Mouse (Mus musculus) heart, adult 9 months (tissue): ENCODE results near the gene Rpgrip1l.

Source experiments
- DNase-seq, 2 experiments: peaks; one replicate each; pipeline ENCODE4 v3.0.0; 2022; ENCODE audit warnings: low spot score in 2 of 2

Gene Rpgrip1l

GRCm38 (mm10) chr8:91329056-91329455 lies 16.0 kb upstream of the Rpgrip1l start:
- DNase-seq, result no peak

DNA sequence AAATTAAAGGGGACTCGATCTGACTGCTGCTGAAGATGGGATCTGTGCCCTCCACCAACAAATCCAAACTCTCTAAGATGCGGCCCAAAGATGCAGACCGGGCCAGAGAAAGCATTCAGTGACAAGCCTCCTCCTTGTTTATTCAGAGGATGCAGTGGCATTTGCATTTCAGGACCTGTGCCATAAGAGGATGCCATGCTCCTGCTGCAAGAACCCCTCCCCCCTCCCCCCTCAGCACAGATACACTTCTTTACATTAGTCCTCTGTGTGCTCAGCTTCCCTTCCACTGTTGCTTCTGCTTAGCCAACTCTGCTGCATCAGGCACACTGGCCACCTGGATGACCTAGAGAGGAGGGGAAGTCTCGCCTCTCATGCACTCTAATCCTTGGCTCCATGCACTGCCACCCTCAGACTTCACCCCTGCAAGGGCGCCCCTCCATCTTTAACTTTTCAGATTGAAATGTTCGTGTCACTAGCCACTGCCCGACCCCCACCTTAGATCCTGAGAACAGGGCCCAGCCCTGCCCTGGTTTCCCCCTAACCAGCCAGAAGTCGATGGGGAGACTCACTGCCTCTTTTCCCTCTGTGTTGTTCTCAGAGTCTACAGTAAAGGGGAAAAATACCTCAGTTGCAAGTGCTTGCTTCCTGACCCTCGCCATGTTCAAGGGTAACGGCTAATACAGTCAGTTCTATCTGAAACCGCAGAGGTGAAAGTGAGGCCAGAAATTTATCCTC lies 14.6 kb upstream of the Rpgrip1l start:
- DNase-seq, result no peak

GRCm38 (mm10) chr8:91326946-91327345 lies 13.9 kb upstream of the Rpgrip1l start:
- no peak for DNase-seq

DNA sequence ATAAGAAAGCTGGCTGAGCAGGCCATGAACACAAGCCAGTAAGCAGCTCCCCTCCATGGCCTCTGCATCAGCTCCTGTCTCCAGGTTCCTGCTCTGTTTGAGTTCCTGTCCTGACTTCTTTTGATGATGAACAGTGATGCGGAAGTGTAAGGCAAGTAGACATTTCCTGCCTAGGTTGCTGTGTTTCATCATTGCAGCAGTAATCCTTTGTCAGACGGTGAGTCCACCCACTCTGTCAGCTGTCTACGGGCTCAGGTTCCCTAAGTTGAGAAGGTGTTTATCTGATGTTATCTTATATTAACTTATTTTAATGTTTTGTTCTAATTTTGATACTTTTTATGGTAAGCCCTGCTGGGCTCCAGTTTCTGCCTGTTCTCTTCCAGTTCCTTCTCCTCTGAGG lies 13.0 kb upstream of the Rpgrip1l start:
- no peak for DNase-seq

- DNase-seq, result no peak
Observed at GRCm38 (mm10) chr8:91324916-91325315, 11.9 kb upstream of the Rpgrip1l start.

DNA sequence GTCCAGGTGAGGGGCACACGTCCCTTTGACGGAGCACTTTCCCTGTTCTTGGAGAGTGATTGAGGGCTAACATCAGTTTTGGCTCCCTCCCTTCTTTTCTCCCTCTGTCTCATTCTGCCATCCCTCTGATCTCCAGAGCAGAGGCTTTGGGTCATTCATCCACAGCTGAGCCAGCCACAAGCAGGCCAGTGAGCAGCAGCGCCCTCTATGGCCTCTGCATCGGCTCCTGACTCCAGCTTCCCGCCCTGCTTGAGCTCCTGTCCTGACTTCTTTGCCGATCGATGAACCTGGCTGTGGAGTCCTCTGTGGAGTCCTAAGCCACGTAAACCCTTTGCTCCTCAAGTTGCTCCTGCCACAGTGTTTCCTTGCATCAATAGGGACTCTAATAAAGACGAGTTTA lies 11.2 kb upstream of the Rpgrip1l start:
- DNase-seq, result no peak

GRCm38 (mm10) chr8:91323511-91323910 lies 10.4 kb upstream of the Rpgrip1l start:
- DNase-seq, result peak; percentile 21 to 35

GRCm38 (mm10) chr8:91318938-91319729 lies 6.1 kb upstream of the Rpgrip1l start:
- DNase-seq, result no peak

- no peak for DNase-seq
Observed at GRCm38 (mm10) chr8:91317567-91318227, 4.6 kb upstream of the Rpgrip1l start.

DNA sequence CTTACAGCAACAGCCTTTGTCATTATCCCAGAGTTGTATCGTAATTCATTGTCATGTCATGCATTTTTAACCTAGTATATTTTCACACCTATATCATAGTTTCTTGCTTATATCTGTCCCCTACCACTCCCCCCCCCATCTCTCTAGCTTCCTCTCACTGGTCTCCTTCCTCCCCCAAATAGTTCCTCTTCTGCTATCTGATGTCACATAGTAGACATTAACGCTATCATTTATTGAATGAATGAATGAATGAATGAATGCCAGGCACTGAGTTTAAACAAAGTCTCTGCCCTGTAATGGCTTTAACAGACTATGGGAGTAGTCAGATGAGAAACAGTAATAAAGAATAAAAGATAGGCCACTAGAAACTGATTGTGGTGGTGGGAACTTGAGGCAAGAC lies 720 bp downstream of the Rpgrip1l start:
- DNase-seq, result no peak

DNA sequence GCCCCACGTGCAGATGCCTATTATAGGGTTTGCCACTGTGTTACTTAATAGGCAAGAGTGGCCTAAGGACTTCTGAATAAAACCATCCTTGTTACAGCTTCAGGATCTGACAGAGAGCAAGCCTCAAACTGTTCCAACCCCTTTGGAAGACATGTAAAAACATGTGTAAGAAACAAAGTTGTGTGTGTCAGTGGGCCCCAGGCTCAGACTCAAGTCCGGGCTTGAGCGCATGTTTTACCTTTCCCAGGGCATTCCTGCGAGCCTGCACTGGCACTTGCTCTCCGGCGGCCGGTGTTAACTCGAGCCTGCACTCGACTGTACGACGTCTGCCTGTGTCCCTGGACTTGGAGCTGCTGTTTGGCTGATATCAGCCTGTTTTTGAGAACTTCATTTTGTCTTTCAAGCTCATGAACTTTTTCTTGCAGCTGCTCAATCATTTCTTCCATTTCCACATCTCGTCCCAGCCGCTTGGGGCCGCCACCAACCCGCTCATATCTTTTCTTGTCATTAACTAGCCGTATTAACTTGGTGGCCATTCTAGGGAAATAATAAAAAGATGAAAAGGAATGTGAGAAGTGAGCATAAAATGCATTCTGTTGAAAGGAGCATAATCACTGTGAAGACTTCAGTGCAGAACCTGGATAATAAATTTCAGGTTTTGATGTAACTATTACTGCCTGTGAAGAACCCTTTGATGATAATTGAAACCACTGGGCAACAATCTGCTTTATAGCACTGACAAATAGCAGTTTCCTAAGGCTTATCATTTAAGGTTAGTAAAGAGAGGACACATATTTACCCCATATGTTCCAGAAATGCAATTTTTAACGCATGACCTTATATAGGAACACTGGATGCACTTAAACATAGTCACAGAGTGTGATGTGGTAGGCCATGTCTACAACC lies 8.3 kb downstream of the Rpgrip1l start:
- DNase-seq, result no peak

- no peak for DNase-seq
Observed at GRCm38 (mm10) chr8:91298672-91299071, 14.4 kb downstream of the Rpgrip1l start.

DNA sequence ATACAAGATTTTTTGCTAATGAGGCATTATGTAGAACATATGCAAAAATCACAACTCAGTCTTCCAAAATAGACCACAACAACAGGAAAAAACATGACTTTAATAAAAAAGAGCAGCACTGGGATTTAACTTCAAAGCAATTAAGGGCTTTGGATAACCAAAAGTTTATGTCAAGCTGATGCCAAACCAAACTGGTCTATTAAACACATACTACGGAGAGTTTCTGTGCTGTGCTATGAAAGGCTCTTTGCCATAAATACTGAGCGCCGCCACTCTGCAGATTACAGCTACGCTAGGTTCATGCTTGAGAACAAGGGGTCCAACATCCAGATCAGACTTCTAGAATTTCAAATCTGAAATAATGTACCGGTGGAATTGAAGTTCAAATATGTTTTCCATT lies 17.3 kb downstream of the Rpgrip1l start:
- DNase-seq, result no peak

- DNase-seq, result peak; percentile 17 to 30
Observed at GRCm38 (mm10) chr8:91290576-91290975, 22.5 kb downstream of the Rpgrip1l start.

- no peak for DNase-seq
Observed at GRCm38 (mm10) chr8:91286237-91286636, 26.8 kb downstream of the Rpgrip1l start.

DNA sequence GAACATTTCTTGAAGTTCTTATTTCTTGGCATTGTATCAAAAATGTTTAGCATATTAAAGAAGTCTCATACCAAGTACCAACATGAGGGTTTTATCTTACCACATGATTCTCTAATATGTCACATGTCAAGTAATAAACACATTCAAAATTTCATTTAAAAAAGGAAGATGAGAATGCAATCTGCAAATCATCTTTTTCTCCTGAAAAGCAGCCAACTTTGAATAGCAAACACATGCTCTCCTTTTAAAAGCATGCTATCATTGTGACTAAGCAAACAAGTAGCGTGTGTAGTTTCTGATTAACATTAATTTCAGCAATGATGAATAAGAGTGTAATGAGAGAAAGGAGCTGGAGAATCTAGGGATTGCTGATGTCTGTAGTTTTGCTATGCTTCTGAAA lies 29.2 kb downstream of the Rpgrip1l start:
- no peak for DNase-seq

DNA sequence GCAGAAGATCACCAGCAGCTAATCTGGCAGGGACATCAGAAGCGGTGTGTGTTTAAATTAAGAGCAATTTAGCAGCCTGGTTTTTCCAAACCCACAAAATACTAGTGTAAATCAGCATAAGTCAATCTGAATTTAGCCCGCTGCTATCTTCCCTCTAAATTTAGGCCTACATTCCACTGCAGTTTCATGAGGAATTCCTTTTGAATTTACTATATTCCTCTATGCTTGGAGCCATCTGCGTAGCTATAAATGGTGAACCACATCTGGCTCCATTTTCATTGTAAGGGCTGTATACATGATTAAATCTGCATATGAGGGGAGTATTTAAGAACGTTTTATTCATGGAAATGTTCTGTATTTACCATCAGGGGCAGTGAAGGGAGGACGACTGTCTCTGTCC lies 30.4 kb downstream of the Rpgrip1l start:
- DNase-seq, result no peak

DNA sequence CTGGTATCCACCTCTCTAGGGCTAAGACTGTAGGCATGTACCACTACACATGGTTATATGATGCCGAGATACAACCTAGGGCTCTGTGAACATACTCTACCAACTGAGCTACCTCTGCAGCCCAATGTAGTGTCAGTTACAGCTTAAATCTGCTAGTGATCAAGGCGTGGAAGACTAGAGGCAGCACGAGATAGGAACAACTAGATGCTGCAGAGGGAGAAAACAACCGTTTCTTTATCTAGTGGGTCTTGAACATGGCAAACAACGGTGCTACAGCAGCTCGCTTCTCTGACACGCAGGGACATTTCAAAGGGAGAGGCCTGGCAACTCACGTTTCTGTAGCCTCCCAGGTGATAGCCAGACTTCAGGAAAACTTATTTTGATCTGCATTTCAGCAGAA lies 31.5 kb downstream of the Rpgrip1l start:
- no peak for DNase-seq

DNA sequence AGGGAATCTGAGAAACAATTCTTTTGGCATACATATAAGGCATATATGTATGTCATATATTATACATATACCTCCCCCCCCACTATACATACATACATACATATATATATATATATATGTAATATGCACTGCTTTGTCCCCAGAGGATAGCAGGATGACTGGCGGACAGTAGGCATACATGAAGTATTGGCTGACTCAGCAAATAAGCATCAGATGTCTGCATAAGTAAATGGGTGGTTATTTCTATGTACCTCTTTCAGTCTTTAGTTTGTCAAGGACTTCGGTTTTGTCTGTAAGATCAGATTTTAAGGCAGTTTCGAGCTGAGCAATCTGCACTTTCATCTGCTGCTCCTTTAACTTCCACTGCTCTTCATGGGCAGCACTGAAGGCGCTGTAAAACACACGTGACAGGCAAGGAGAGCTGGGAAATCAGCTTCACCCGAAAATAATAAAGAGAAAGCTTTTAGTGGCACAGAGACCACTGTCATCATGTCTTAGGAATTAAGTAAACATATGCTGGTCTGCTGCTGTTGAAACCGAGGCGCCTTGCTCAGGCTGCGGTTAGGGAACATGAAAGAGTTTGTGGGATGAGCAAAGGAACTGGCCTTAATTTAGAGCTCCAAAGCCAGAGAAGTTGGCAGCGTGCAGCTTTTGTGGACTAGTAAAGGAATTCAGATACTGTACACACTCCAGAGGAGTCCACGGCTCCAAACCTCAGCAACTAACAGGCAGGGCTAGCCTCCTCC lies 32.4 kb downstream of the Rpgrip1l start:
- peak; percentile 26 to 50 for DNase-seq

- no peak for DNase-seq
Observed at GRCm38 (mm10) chr8:91278060-91278459, 35.0 kb downstream of the Rpgrip1l start.

DNA sequence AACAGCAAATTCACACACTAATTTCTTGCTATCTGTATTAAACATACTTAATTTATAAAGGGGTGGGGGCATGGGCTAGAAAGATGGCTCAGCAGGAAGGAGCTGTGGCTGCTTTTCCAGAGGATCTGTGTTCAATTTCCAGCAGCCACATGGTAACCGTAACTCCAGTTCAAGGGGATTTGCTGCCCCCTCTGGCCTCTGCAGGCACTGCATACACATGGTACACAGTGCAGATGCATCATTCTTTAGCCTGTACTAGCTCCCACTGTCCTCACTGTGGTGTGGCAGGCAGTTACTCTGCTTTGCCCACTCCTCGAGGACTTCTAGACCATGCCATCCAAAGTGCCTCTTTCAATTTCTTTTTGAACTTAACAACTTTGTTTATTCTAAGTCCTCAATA lies 36.7 kb downstream of the Rpgrip1l start:
- no peak for DNase-seq
